Mouse (Mus musculus) limb, embryonic 11.5 days (tissue): ENCODE measurements around the gene Nfe2. TPM values are rescaled to one million over a fixed set of nuclear protein-coding genes. Genes with fewer than 3 reads are reported as not detected.

ENCODE experiments used
- ATAC-seq: fragments of 200-750 bp; cut with Nextera tagmentation; 2 replicates; pipeline ENCODE4 v1.8.0; 2017; ENCODE audit warnings: low read depth; ENCODE audit not compliant: insufficient number of reproducible peaks, low FRiP score, low TSS enrichment
- DNase-seq: peaks from one replicate; pipeline ENCODE4 v3.0.0-alpha.2; 2015; ENCODE audit warnings: low spot score
- H3K27ac ChIP-seq: fragments of 300-500 bp; sonication (generic); replicated peaks from 2 replicates; pipeline ENCODE4 v1.5.1; 2014; ENCODE audit warnings: low read depth, mild to moderate bottlenecking, low read length
- H3K27me3 ChIP-seq: fragments of 300-500 bp; sonication (generic); 2 replicates; pipeline ENCODE4 v1.6.1; 2014; ENCODE audit warnings: mild to moderate bottlenecking, low read length, mixed read lengths; ENCODE audit not compliant: control insufficient read depth, insufficient read depth
- H3K36me3 ChIP-seq: fragments of 300-500 bp; sonication (generic); 2 replicates; pipeline ENCODE4 v1.6.1; 2014; ENCODE audit warnings: mild to moderate bottlenecking, low read length, moderate library complexity, mixed read lengths; ENCODE audit not compliant: control insufficient read depth, insufficient read depth
- H3K4me1 ChIP-seq: fragments of 300-500 bp; sonication (generic); 2 replicates; pipeline ENCODE4 v1.6.1; 2014; ENCODE audit warnings: low read length, mixed read lengths; ENCODE audit not compliant: control insufficient read depth, insufficient read depth
- H3K4me2 ChIP-seq: fragments of 300-500 bp; sonication (generic); 2 replicates; pipeline ENCODE4 v1.6.1; 2014; ENCODE audit warnings: low read depth, mild to moderate bottlenecking, moderate library complexity; ENCODE audit not compliant: severe bottlenecking
- H3K4me3 ChIP-seq: fragments of 300-500 bp; sonication (generic); 2 replicates; pipeline ENCODE4 v1.5.1; 2014; ENCODE audit warnings: low read depth, low read length
- H3K9ac ChIP-seq: fragments of 300-500 bp; sonication (generic); 2 replicates; pipeline ENCODE4 v1.6.1; 2014; ENCODE audit warnings: mild to moderate bottlenecking, low read length
- H3K9me3 ChIP-seq: fragments of 300-500 bp; sonication (generic); 2 replicates; pipeline ENCODE4 v1.6.1; 2016; ENCODE audit warnings: low read length; ENCODE audit not compliant: control insufficient read depth
- WGBS: fragments of 180-500 bp; shearing (Covaris S2); extraction: QIAGEN DNeasy Blood & Tissue Kit; methylation state at CpG from one replicate; pipeline ENCODE4 v1.1.7; 2014; 5-methylcytosine and 5-hydroxymethylcytosine counted together
- polyA plus RNA-seq: library from polyadenylated mRNA; unstranded; fragments of >200 nt; fragmentation: Nextera tagmentation; extraction: Ambion mirVana; gene quantifications from 2 replicates; pipeline ENCODE4 v1.2.1, GENCODE M21; 2014

Nfe2 gene
- polyA plus RNA-seq, 1 experiment from 2014 or later: 7.7 TPM

- DNase-seq (peak; percentile 82), ATAC-seq (peak; percentile 84)
- Histone ChIP-seq H3K9me3 (no peaks in the 10 kb centered on the region), H3K4me2 (no peak overlapping the region), H3K27ac (peak overlapping the region; percentile 94), H3K36me3 (peaks cover 11% of the 10 kb centered on the region; the same call in 1 of the 2 replicates), H3K9ac (peak overlapping the region; percentile 51; the same call in 1 of the 2 replicates), H3K27me3 (no peaks in the 10 kb centered on the region), H3K4me3 (no peak overlapping the region), H3K4me1 (peaks cover 65% of the 10 kb centered on the region)
- WGBS: under 1% methylated on average over 5 of the region's 5 CpGs
Measured at GRCm38 (mm10) chr15:103295851-103296250, 37.6 kb upstream of the Nfe2 start.

- WGBS: 46% methylated on average over 2 of the region's 2 CpGs
- no peaks in the 10 kb centered on the region for H3K27me3 ChIP-seq
- peaks cover 13% of the 10 kb centered on the region; the same call in 1 of the 2 replicates for H3K36me3 ChIP-seq
- peak overlapping the region; percentile 23; the same call in 1 of the 2 replicates for H3K27ac ChIP-seq
- H3K9me3 ChIP-seq: no peaks in the 10 kb centered on the region
- ATAC-seq (no peak), DNase-seq (no peak)
- H3K9ac ChIP-seq: no peak overlapping the region
- no peak overlapping the region for H3K4me2 ChIP-seq
- H3K4me1 ChIP-seq: peaks cover 60% of the 10 kb centered on the region
- H3K4me3 ChIP-seq: no peak overlapping the region
Measured at GRCm38 (mm10) chr15:103294649-103295048, 36.4 kb upstream of the Nfe2 start.

DNA sequence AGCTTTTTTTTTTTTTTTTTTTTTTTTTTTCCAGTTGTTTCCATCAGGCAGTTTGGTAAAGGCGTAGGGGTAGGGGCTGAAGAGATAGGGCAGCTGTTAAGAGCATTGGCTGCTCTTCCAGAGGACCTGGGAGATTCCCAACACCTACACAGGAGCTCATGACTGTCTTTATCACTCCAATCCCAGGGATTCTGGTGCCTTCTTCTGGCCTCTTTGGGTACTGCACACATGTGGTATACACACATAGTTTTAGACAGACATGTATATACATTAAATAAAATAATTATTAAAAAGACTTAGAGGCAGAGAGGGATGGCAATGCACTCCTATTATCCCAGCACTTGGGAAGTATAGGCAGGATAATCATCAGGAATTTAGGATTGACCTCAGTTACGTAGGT, 35.2 kb upstream of the Nfe2 start:
- Histone ChIP-seq H3K27ac (no peak overlapping the region), H3K9ac (no peak overlapping the region), H3K36me3 (peaks cover 13% of the 10 kb centered on the region; the same call in 1 of the 2 replicates), H3K4me3 (no peak overlapping the region), H3K4me2 (no peak overlapping the region), H3K4me1 (peaks cover 60% of the 10 kb centered on the region), H3K9me3 (no peaks in the 10 kb centered on the region), H3K27me3 (no peaks in the 10 kb centered on the region)
- no peak for DNase-seq
- ATAC-seq: no peak
- 97% methylated on average over 2 of the region's 2 CpGs for WGBS

DNA sequence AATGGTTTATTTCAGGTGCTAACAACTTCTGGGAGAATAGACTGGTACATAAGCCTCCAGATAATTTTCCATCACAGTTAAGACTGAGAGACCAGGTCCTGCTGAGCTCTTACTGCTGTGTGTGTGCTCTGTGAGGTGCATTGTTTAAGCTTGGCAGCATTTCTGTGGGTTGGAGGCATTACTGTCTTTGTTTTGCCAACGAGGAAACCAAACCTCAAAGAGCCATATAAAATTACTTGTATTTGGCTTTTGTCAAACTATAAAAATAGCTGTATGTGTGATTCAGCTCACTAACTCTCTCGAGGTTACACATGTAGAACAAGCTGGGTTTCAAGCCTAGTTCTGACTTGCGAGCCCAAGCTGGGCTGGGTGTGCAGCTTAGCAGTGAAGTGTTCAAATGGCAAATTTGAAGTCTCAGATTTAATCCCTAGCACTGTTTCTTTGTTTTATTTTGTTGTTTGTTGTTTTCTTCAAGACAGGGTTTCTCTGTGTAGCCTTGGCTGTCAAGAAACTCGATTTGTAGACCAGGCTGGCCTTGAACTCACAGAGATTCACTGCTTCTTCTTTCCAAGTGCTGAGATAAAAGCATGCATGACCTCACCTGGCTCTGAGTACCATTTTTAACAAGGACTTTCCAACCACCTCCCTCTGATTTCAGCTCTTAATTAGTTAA, 34.6 kb upstream of the Nfe2 start:
- Histone ChIP-seq H3K27me3 (no peaks in the 10 kb centered on the region), H3K9ac (no peak overlapping the region), H3K4me1 (peaks cover 59% of the 10 kb centered on the region), H3K27ac (no peak overlapping the region), H3K9me3 (no peaks in the 10 kb centered on the region), H3K4me3 (no peak overlapping the region), H3K4me2 (no peak overlapping the region), H3K36me3 (peaks cover 13% of the 10 kb centered on the region; the same call in 1 of the 2 replicates)
- no peak for DNase-seq
- no peak for ATAC-seq
- 92% methylated on average over 4 of the region's 4 CpGs for WGBS

- H3K4me2 ChIP-seq: no peak overlapping the region
- 74% methylated on average over 9 of the region's 9 CpGs for WGBS
- peaks cover 40% of the 10 kb centered on the region for H3K4me1 ChIP-seq
- no peak overlapping the region for H3K27ac ChIP-seq
- H3K4me3 ChIP-seq: no peak overlapping the region
- H3K9ac ChIP-seq: no peak overlapping the region
- DNase-seq: no peak
- H3K9me3 ChIP-seq: no peaks in the 10 kb centered on the region
- peaks cover 13% of the 10 kb centered on the region; the same call in 1 of the 2 replicates for H3K36me3 ChIP-seq
- no peak for ATAC-seq
- H3K27me3 ChIP-seq: no peaks in the 10 kb centered on the region
Measured at GRCm38 (mm10) chr15:103290843-103291242, 32.6 kb upstream of the Nfe2 start.

DNA sequence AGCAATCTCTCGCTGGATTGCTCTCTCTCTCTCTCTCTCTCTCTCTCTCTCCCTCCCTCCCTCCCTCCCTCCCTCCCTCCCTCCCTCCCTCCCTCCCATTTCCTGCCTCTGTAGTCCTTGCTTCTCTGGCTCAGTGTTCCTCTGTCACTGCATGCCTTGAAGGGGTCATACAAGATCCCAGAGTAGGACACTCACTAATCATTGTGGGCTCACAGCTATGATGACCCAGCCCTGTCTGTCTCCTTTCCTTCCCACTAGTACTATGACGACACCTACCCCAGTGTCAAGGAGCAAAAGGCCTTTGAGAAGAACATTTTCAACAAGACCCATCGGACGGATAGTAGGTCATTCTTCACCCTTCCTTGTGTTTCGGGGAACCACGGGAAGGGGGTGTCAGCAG, 32.2 kb upstream of the Nfe2 start:
- no peak overlapping the region for H3K4me2 ChIP-seq
- H3K4me3 ChIP-seq: no peak overlapping the region
- 78% methylated on average over 6 of the region's 6 CpGs for WGBS
- no peak overlapping the region for H3K9ac ChIP-seq
- H3K4me1 ChIP-seq: peaks cover 40% of the 10 kb centered on the region
- ATAC-seq (no peak), DNase-seq (no peak)
- no peak overlapping the region for H3K27ac ChIP-seq
- no peaks in the 10 kb centered on the region for H3K9me3 ChIP-seq
- peaks cover 13% of the 10 kb centered on the region; the same call in 1 of the 2 replicates for H3K36me3 ChIP-seq
- no peaks in the 10 kb centered on the region for H3K27me3 ChIP-seq

DNA sequence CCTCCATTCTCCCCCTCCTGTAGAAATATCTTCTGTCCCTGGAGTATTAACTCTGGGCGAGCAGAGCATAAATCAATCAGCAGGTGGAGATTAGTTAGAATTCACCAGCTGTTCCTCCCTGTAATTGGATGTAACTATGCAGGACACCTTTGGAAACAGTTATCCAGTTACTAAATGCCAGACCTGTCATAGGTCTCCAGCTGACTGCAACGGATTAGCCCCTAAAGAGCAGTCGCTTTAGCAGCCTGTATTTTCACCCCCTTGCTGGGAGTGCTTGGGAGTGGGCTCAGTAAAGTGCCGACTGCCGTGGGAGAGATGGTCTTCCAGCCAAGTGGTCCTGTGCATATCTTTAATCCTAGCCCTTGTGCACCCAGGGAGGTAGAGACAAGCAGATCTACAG, 31.4 kb upstream of the Nfe2 start:
- DNase-seq: no peak
- Histone ChIP-seq H3K27me3 (no peaks in the 10 kb centered on the region), H3K4me2 (no peak overlapping the region), H3K27ac (peak overlapping the region; percentile 73; the same call in 1 of the 2 replicates), H3K4me1 (peaks cover 38% of the 10 kb centered on the region), H3K36me3 (peaks cover 13% of the 10 kb centered on the region; the same call in 1 of the 2 replicates), H3K4me3 (no peak overlapping the region), H3K9me3 (no peaks in the 10 kb centered on the region), H3K9ac (no peak overlapping the region)
- ATAC-seq: peak; percentile 52; the same call in 1 of the 2 replicates
- WGBS: 12% methylated on average over 5 of the region's 5 CpGs

GRCm38 (mm10) chr15:103285778-103286417, 27.7 kb upstream of the Nfe2 start:
- Histone ChIP-seq H3K9me3 (no peaks in the 10 kb centered on the region), H3K27ac (no peak overlapping the region), H3K4me2 (no peak overlapping the region), H3K27me3 (no peaks in the 10 kb centered on the region), H3K4me3 (no peak overlapping the region), H3K9ac (no peak overlapping the region), H3K36me3 (peaks cover 3% of the 10 kb centered on the region; the same call in 1 of the 2 replicates), H3K4me1 (peaks cover 32% of the 10 kb centered on the region)
- 76% methylated on average over 1 of the region's 1 CpGs for WGBS
- DNase-seq (no peak), ATAC-seq (no peak)
